Mouse (Mus musculus): ENCODE data around the gene Nags. TPM values are rescaled to one million over a fixed set of nuclear protein-coding genes. Genes with fewer than 3 reads are reported as not detected.

The Nags gene
- polyA plus RNA-seq, 1 experiment from 2014 or later, result not detected

DNA sequence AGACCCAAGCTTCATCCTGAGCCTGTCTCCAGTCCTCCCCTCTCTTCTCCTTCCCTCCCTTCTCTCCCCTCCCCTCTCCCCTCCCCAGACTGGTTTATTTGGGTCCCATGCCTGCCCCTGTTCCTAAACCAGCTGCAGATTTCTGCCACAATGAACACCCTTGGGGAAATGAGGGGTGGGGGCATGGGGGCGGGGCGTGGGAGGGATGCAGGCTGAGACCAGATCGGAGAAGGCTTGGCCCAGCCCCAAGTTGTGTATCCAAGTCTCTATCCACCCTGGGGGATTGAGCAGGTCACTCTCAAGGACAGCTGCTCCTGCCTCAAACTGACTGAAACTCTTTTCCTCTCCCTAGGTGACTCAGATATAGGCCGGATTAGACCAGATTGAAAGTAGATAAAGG lies 10.8 kb upstream of the Nags start:
- H3K4me1 ChIP-seq (replicated peaks; ENCODE audit: control insufficient read depth, insufficient read depth), result no peaks in the 10 kb centered on the region
- H3K27ac ChIP-seq (replicated peaks), result no peak overlapping the region
- no peaks in the 10 kb centered on the region for H3K36me3 ChIP-seq (ENCODE audit: control insufficient read depth, insufficient read depth, low read length)
- no peaks in the 10 kb centered on the region for H3K27me3 ChIP-seq (ENCODE audit: control insufficient read depth, insufficient read depth, low read length)
- ATAC-seq (ENCODE audit: low FRiP score, low TSS enrichment) (no peak), DNase-seq (ENCODE audit: low spot score) (no peak)
- no peak overlapping the region for H3K4me3 ChIP-seq (ENCODE audit: low read depth, low read length)
- H3K9me3 ChIP-seq (ENCODE audit: control insufficient read depth, low read length), result no peaks in the 10 kb centered on the region
- H3K4me2 ChIP-seq (replicated peaks; ENCODE audit: low read depth), result no peak overlapping the region
- 24% methylated on average over 4 of the region's 4 CpGs for WGBS
- H3K9ac ChIP-seq (ENCODE audit: low read length), result no peak overlapping the region
- TF ChIP-seq EP300 (optimal IDR thresholded peaks at IDR 0.05) (no peak), CTCF (IDR thresholded peaks at IDR 0.05; ENCODE audit: low read depth) (no peak)

DNA sequence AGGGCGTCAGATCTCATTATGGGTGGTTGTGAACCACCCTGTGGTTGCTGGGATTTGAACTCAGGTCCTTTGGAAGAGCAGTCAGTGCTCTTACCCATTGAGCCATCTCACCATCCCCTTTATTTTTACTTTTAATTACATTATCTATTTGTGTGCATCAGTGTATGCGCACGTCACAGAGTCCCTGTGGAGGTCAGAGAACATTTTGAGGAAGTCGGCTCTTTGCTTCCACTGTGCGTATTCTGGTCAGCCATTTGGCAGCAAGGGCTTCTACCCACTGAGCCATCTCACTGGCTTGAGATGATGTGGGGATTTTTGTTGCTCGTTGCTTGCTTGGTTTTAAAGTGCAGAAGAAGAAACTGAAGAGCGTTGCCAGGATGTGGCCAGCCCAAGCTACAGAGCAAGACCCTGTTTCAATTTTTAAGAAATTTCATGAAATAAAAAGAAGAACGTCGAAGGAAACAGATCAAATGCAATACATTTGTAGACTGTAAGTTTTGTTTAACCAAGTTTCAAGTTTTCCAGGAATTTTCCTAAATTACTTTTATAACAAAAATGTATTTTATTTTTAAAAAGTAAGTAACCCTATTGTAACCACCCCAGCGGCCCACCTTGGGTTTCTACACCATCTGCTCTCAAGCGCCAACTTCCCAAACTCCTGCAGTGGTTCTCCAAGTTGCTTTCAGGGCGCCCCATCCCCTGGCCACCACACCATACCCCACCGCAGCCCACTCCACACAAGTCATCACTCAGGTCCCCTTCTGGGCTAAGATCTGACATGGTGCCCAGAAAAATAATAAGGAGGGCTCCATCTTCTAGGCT lies 7.5 kb upstream of the Nags start:
- Histone ChIP-seq H3K27me3 (ENCODE audit: control insufficient read depth, insufficient read depth, low read length) (no peaks in the 10 kb centered on the region), H3K36me3 (ENCODE audit: control insufficient read depth, insufficient read depth, low read length) (no peaks in the 10 kb centered on the region), H3K27ac (replicated peaks) (no peak overlapping the region), H3K9ac (ENCODE audit: low read length) (no peak overlapping the region), H3K4me2 (replicated peaks; ENCODE audit: low read depth) (peak overlapping the region; percentile 44), H3K4me1 (replicated peaks; ENCODE audit: control insufficient read depth, insufficient read depth) (no peaks in the 10 kb centered on the region), H3K9me3 (ENCODE audit: control insufficient read depth, low read length) (no peaks in the 10 kb centered on the region), H3K4me3 (ENCODE audit: low read depth, low read length) (0 out of 2 replicates have a peak overlapping the region, but pooled peaks have one; percentile 23)
- ATAC-seq (ENCODE audit: low FRiP score, low TSS enrichment) (no peak), DNase-seq (ENCODE audit: low spot score) (no peak)
- WGBS, result 44% methylated on average over 13 of the region's 13 CpGs
- TF ChIP-seq CTCF (IDR thresholded peaks at IDR 0.05; ENCODE audit: low read depth), result no peak
- no peak for TF ChIP-seq EP300 (optimal IDR thresholded peaks at IDR 0.05)

DNA sequence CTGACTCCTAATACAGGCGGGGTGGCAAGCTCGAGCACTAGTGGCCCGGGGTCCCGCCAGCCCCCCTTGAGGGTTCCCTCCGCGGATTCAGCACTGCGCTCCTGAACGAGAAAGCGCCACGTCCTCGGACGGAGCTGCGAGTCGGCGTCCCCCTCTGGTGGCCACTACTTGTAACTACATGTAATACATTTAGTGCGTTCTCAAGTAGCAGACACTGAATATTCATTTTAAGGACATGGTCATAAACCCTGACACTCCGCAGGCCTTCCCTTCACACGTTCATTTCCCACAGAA lies 6.9 kb upstream of the Nags start:
- Histone ChIP-seq H3K9me3 (ENCODE audit: control insufficient read depth, low read length) (no peaks in the 10 kb centered on the region), H3K36me3 (ENCODE audit: control insufficient read depth, insufficient read depth, low read length) (no peaks in the 10 kb centered on the region), H3K4me1 (replicated peaks; ENCODE audit: control insufficient read depth, insufficient read depth) (no peaks in the 10 kb centered on the region), H3K27me3 (ENCODE audit: control insufficient read depth, insufficient read depth, low read length) (no peaks in the 10 kb centered on the region), H3K4me2 (replicated peaks; ENCODE audit: low read depth) (peak overlapping the region; percentile 44), H3K27ac (replicated peaks) (no peak overlapping the region), H3K4me3 (ENCODE audit: low read depth, low read length) (0 out of 2 replicates have a peak overlapping the region, but pooled peaks have one; percentile 23), H3K9ac (ENCODE audit: low read length) (no peak overlapping the region)
- 2% methylated on average over 18 of the region's 18 CpGs for WGBS
- DNase-seq (ENCODE audit: low spot score) (peak; percentile 57), ATAC-seq (ENCODE audit: low FRiP score, low TSS enrichment) (peak; percentile 38)
- TF ChIP-seq CTCF (IDR thresholded peaks at IDR 0.05; ENCODE audit: low read depth), result peak; percentile 96
- no peak for TF ChIP-seq EP300 (optimal IDR thresholded peaks at IDR 0.05)

DNA sequence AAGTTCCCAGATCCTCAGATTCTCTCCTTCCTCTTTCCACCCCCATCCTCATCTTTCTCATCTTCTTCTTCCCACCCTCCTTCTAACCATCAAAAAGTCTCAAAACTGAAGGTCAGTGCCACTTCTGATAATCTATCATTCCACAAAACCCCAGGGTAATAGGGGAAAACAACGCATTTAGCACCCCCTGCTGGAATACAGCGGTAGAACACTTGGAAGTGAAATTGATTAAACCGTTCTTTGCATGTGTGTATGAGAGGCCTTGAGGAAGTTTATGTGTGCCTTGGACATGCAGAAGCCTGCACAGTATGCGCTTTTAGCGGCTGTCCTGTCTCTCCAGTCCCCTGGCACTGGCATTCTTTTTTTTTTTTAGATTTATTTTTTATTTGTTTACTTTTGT lies 4.8 kb upstream of the Nags start:
- Histone ChIP-seq H3K9me3 (ENCODE audit: control insufficient read depth, low read length) (no peaks in the 10 kb centered on the region), H3K27me3 (ENCODE audit: control insufficient read depth, insufficient read depth, low read length) (peaks cover 1% of the 10 kb centered on the region; the same call in 1 of the 2 replicates), H3K9ac (ENCODE audit: low read length) (no peak overlapping the region), H3K4me1 (replicated peaks; ENCODE audit: control insufficient read depth, insufficient read depth) (no peaks in the 10 kb centered on the region), H3K4me2 (replicated peaks; ENCODE audit: low read depth) (no peak overlapping the region), H3K27ac (replicated peaks) (no peak overlapping the region), H3K36me3 (ENCODE audit: control insufficient read depth, insufficient read depth, low read length) (no peaks in the 10 kb centered on the region), H3K4me3 (ENCODE audit: low read depth, low read length) (no peak overlapping the region)
- peak; percentile 76 for DNase-seq (ENCODE audit: low spot score)
- WGBS, result 3% methylated on average over 5 of the region's 5 CpGs
- TF ChIP-seq EP300 (optimal IDR thresholded peaks at IDR 0.05) (no peak), CTCF (IDR thresholded peaks at IDR 0.05; ENCODE audit: low read depth) (peak; percentile 93)
- ATAC-seq (ENCODE audit: low FRiP score, low TSS enrichment), result no peak

DNA sequence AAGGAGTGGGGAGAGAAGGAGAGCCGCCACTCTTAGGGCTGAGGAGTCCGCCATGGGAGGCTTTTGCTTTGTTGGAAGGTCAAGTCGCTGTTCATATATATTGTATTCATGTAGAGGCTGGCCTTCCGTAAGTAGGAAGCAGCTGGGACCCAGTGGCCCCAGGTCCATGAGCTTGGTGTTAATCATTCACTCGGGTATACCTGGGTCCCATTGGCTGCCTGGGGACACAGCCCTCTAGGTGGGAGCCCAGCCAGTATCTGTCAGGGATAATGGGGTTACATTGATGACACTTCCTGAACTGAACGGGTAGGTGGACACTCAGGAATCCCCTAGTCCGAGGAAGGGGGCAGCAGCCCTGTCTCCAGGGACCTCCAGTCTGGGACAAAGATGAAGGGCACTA lies 3.0 kb upstream of the Nags start:
- Histone ChIP-seq H3K4me1 (replicated peaks; ENCODE audit: control insufficient read depth, insufficient read depth) (no peaks in the 10 kb centered on the region), H3K9me3 (ENCODE audit: control insufficient read depth, low read length) (no peaks in the 10 kb centered on the region), H3K9ac (ENCODE audit: low read length) (no peak overlapping the region), H3K27me3 (ENCODE audit: control insufficient read depth, insufficient read depth, low read length) (peaks cover 16% of the 10 kb centered on the region), H3K4me3 (ENCODE audit: low read depth, low read length) (no peak overlapping the region), H3K36me3 (ENCODE audit: control insufficient read depth, insufficient read depth, low read length) (no peaks in the 10 kb centered on the region), H3K27ac (replicated peaks) (no peak overlapping the region), H3K4me2 (replicated peaks; ENCODE audit: low read depth) (no peak overlapping the region)
- WGBS, result 48% methylated on average over 7 of the region's 7 CpGs
- ATAC-seq (ENCODE audit: low FRiP score, low TSS enrichment) (no peak), DNase-seq (ENCODE audit: low spot score) (no peak)
- TF ChIP-seq EP300 (optimal IDR thresholded peaks at IDR 0.05) (no peak), CTCF (IDR thresholded peaks at IDR 0.05; ENCODE audit: low read depth) (no peak)

DNA sequence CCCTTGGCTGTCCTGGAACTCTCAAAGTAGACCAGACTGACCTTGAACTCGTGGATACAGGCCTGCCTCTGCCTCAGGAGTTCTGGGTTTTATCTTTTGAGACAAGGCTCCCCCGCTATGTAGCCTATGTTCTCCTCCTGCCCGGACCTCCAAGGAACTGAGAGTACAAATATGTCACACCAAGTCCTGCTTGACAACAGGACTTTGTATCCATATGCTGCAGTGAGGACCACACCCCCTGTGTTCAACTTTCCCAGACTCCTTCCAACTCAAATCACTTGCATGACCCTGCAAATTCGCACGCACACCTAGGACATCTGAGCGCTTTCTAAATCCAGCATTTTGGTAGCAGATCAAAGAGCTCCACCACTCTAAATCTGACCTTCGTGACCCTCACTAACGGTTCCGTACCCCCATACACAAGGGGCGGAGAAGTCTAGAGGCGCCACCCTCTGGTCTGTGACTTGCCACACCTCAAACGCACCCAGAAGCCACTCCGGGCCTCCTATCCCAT lies 299 bp upstream of the Nags start:
- peak overlapping the region; percentile 49; the same call in 1 of the 2 replicates for H3K4me2 ChIP-seq (replicated peaks; ENCODE audit: low read depth)
- no peaks in the 10 kb centered on the region for H3K36me3 ChIP-seq (ENCODE audit: control insufficient read depth, insufficient read depth, low read length)
- H3K9ac ChIP-seq (ENCODE audit: low read length), result no peak overlapping the region; the same call in 1 of the 2 replicates
- H3K4me1 ChIP-seq (replicated peaks; ENCODE audit: control insufficient read depth, insufficient read depth), result no peaks in the 10 kb centered on the region
- no peaks in the 10 kb centered on the region for H3K9me3 ChIP-seq (ENCODE audit: control insufficient read depth, low read length)
- WGBS, result 24% methylated on average over 13 of the region's 13 CpGs
- H3K27me3 ChIP-seq (ENCODE audit: control insufficient read depth, insufficient read depth, low read length), result peaks cover 24% of the 10 kb centered on the region
- DNase-seq (ENCODE audit: low spot score) (no peak), ATAC-seq (ENCODE audit: low FRiP score, low TSS enrichment) (peak; percentile 28; the same call in 1 of the 2 replicates)
- peak overlapping the region; percentile 33 for H3K4me3 ChIP-seq (ENCODE audit: low read depth, low read length)
- no peak for TF ChIP-seq EP300 (optimal IDR thresholded peaks at IDR 0.05)
- no peak for TF ChIP-seq CTCF (IDR thresholded peaks at IDR 0.05; ENCODE audit: low read depth)
- no peak overlapping the region for H3K27ac ChIP-seq (replicated peaks)

Measured in stomach, postnatal 0 days (tissue).